Comparison of ENCODE assay signal across 30 mouse cellular contexts in genomic region chr15:100446887-100447286, GRCm38 (mm10). TPM values are rescaled to one million over a fixed set of nuclear protein-coding genes. Genes with fewer than 3 reads are reported as not detected.
DNase-seq lines count a peak whose midpoint lies in the region; ATAC-seq and TF ChIP-seq lines count a peak whose summit lies in the region.
"Had no signal": no experiment of that assay in that cellular context is flagged by ENCODE, and none has a peak within 500 bp of the region (broad histone marks: within the 10 kb centered on the region; RNA-seq: fewer than 3 reads in every experiment).

No protein-coding gene starts in this region.

- no peak overlapping the region for H3K9ac ChIP-seq in MEL (ENCODE audit: control insufficient read depth, low read depth, low read length, poor library complexity, severe bottlenecking)
- H3K9ac ChIP-seq: embryonic facial prominence, embryonic 12.5 days; embryonic facial prominence, embryonic 15.5 days; forebrain, postnatal 0 days; heart, embryonic 12.5 days; heart, embryonic 15.5 days; hindbrain, embryonic 14.5 days had no signal

- H3K79me2 ChIP-seq in MEL (ENCODE audit: control insufficient read depth, insufficient read depth, low read length, poor library complexity): no peaks in the 10 kb centered on the region

- TF ChIP-seq CTCF in MEL (IDR thresholded peaks at IDR 0.05 in 2 of 3, conservative IDR thresholded peaks at IDR 0.05 in 1 of 3; ENCODE audit: control insufficient read depth in 1 of 3, insufficient read depth in 1 of 3, low read depth in 2 of 3, low read length in 3 of 3, poor library complexity in 1 of 3, severe bottlenecking in 1 of 3): no peak

- peak; percentile 28 for DNase-seq in thymus, postnatal 0 days (ENCODE audit: low spot score)
- DNase-seq in thymus, postnatal 10 days (ENCODE audit: low spot score in 2 of 2): no peak
- peak; percentile 59 for DNase-seq in MEL (ENCODE audit: low read depth, low spot score)
- no peak for DNase-seq in thymus, postnatal 4 days
- no peak for DNase-seq in cerebellum, postnatal 25 days
- DNase-seq: adrenal gland, adult 2 months; adrenal gland, postnatal 14 days; cerebellum, adult 11 months; cerebellum, adult 2 months; cerebellum, adult 9-11 months; cerebellum, postnatal 36 days; forebrain, postnatal 0 days; gastrocnemius, adult 2 months; gastrocnemius, postnatal 14 days; heart, adult 18-20 months; heart, postnatal 10 days; heart, postnatal 36 days had no signal

- no peaks in the 10 kb centered on the region; a peak in 1 of 4 replicates for H3K27me3 ChIP-seq in MEL (ENCODE audit: control insufficient read depth in 1 of 2, insufficient read depth in 2 of 2, low read length in 2 of 2)
- H3K27me3 ChIP-seq: embryonic facial prominence, embryonic 12.5 days; embryonic facial prominence, embryonic 15.5 days; heart, embryonic 12.5 days; heart, embryonic 15.5 days had no signal

- H3K9me3 ChIP-seq in MEL (replicated peaks; ENCODE audit: insufficient read depth, low read length): no peaks in the 10 kb centered on the region
- H3K9me3 ChIP-seq: embryonic facial prominence, embryonic 12.5 days; embryonic facial prominence, embryonic 15.5 days; heart, embryonic 12.5 days; heart, embryonic 15.5 days had no signal

- no peak for TF ChIP-seq POLR2A in MEL (IDR thresholded peaks at IDR 0.05; ENCODE audit: control insufficient read depth in 1 of 2, insufficient read depth in 1 of 2, low read depth in 1 of 2, low read length in 2 of 2, poor library complexity in 1 of 2)

- no peak overlapping the region for H3K4me3 ChIP-seq in MEL (ENCODE audit: control insufficient read depth in 1 of 2, insufficient read depth in 1 of 2, low read depth in 2 of 2, low read length in 2 of 2)
- H3K4me3 ChIP-seq: embryonic facial prominence, embryonic 12.5 days; embryonic facial prominence, embryonic 15.5 days; gastrocnemius, adult 2 months; heart, embryonic 12.5 days; heart, embryonic 15.5 days had no signal

- H3K36me3 ChIP-seq in MEL (ENCODE audit: control insufficient read depth in 1 of 2, insufficient read depth in 2 of 2, low read length in 2 of 2): peaks cover 0 to 7% of the 10 kb centered on the region in 2 experiments; a peak in 2 of 4 replicates
- H3K36me3 ChIP-seq: embryonic facial prominence, embryonic 12.5 days; embryonic facial prominence, embryonic 15.5 days; heart, embryonic 12.5 days; heart, embryonic 15.5 days had no signal

- peak in 1 of 2 experiments; percentile 23; a peak in 1 of 4 replicates for TF ChIP-seq EP300 in MEL (IDR thresholded peaks at IDR 0.05; ENCODE audit: low read depth in 1 of 2, low read length in 2 of 2)

- peak; percentile 24 to 50; a peak in 2 of 4 replicates for ATAC-seq in hematopoietic stem cell, adult 5-6 weeks (replicated peaks in 1 of 2; ENCODE audit: insufficient read depth in 1 of 2, low FRiP score in 2 of 2, low TSS enrichment in 1 of 2, low read depth in 1 of 2, poor library complexity in 2 of 2, severe bottlenecking in 2 of 2)
- ATAC-seq: forebrain, embryonic 14.5 days; forebrain, postnatal 0 days; hindbrain, postnatal 0 days; inflammation-experienced regulatory T-cells, adult 6 months had no signal

- no peak overlapping the region for H3K27ac ChIP-seq in MEL (ENCODE audit: control insufficient read depth, low read depth, low read length)
- H3K27ac ChIP-seq: embryonic facial prominence, embryonic 12.5 days; embryonic facial prominence, embryonic 15.5 days; gastrocnemius, adult 2 months; heart, embryonic 15.5 days; hindbrain, embryonic 14.5 days; hindbrain, postnatal 0 days had no signal

- peaks cover 3 to 8% of the 10 kb centered on the region in 2 experiments; a peak in 2 of 4 replicates for H3K4me1 ChIP-seq in MEL (ENCODE audit: control insufficient read depth in 1 of 2, insufficient read depth in 2 of 2, low read length in 2 of 2)

- TF ChIP-seq RAD21 in MEL (IDR thresholded peaks at IDR 0.05; ENCODE audit: low read depth, low read length): no peak

TF ChIP-seq in MEL, 35 proteins besides CTCF, POLR2A, EP300 and RAD21:
- TF ChIP-seq POLR2AphosphoS2 (IDR thresholded peaks at IDR 0.05; ENCODE audit: low read length) (no peak), ETS1 (IDR thresholded peaks at IDR 0.05; ENCODE audit: low read depth, low read length) (peak; percentile 69; the same call in 1 of the 2 replicates), TBP (IDR thresholded peaks at IDR 0.05; ENCODE audit: low read depth, low read length) (no peak), ZKSCAN1 (IDR thresholded peaks at IDR 0.05; ENCODE audit: low read depth, low read length) (no peak), POLR2AphosphoS5 (IDR thresholded peaks at IDR 0.05; ENCODE audit: borderline replicate concordance, low read depth, low read length) (no peak), ZNF384 (IDR thresholded peaks at IDR 0.05; ENCODE audit: low read depth, low read length) (peak; percentile 57), TAL1 (IDR thresholded peaks at IDR 0.05; ENCODE audit: low read length) (no peak), RCOR1 (IDR thresholded peaks at IDR 0.05; ENCODE audit: low read depth, low read length) (peak; percentile 56), SIN3A (IDR thresholded peaks at IDR 0.05; ENCODE audit: low read length) (no peak), JUND (IDR thresholded peaks at IDR 0.05; ENCODE audit: low read depth, low read length) (no peak), UBTF (IDR thresholded peaks at IDR 0.05; ENCODE audit: borderline replicate concordance, insufficient read depth, low read depth, low read length) (no peak)

RNA-seq across cellular contexts. Expression of gene Letmd1, which starts 21.9 kb away (rescaled TPM):
- polyA plus RNA-seq in thymus, postnatal 0 days (2015; fragmentation: Nextera tagmentation; extraction: Ambion mirVana): 25.2 and 26.3 TPM in 2 replicates
- total RNA-seq in MEL (2012; rRNA removed): 30.1 and 38.8 TPM in 2 replicates
- polyA plus RNA-seq in MEL (2012; ENCODE audit: insufficient read depth in 1 of 2, insufficient read length in 2 of 2, low read depth in 1 of 2, low replicate concordance in 2 of 2, missing spikeins in 1 of 2): 100 to 1,000 TPM in 1 of 2 experiments, 10 to 100 TPM in 1; 64.3 to 277 TPM
- 23.2 and 26.4 TPM in 2 replicates for total RNA-seq in hematopoietic stem cell, adult 5-6 weeks (2017)

RNA-seq across cellular contexts. Expression of gene Slc11a2, which starts 22.0 kb away (rescaled TPM):
- polyA plus RNA-seq in thymus, postnatal 0 days (2015; fragmentation: Nextera tagmentation; extraction: Ambion mirVana): 23.8 and 27.3 TPM in 2 replicates
- total RNA-seq in MEL (2012; rRNA removed): 52.7 and 69.0 TPM in 2 replicates
- 100 to 1,000 TPM in 1 of 2 experiments, not detected in 1; 112 TPM for polyA plus RNA-seq in MEL (2012; ENCODE audit: insufficient read depth in 1 of 2, insufficient read length in 2 of 2, low read depth in 1 of 2, low replicate concordance in 2 of 2, missing spikeins in 1 of 2)
- total RNA-seq in hematopoietic stem cell, adult 5-6 weeks (2017): 11.6 and 16.0 TPM in 2 replicates

RNA-seq across cellular contexts. Expression of gene Gm5475, which starts 24.9 kb away (rescaled TPM):
- polyA plus RNA-seq in thymus, postnatal 0 days (2015; fragmentation: Nextera tagmentation; extraction: Ambion mirVana): 0.16 and 0.18 TPM in 2 replicates
- total RNA-seq in MEL (2012; rRNA removed): 0.15 TPM in 1 of 2 replicates, not detected in the other
- under 1 TPM in 1 of 2 experiments, not detected in 1; 0.14 TPM for polyA plus RNA-seq in MEL (2012; ENCODE audit: insufficient read depth in 1 of 2, insufficient read length in 2 of 2, low read depth in 1 of 2, low replicate concordance in 2 of 2, missing spikeins in 1 of 2)
- not detected in 2 replicates for total RNA-seq in hematopoietic stem cell, adult 5-6 weeks (2017)
- total RNA-seq: adrenal gland, adult 2 months; ES-E14; forebrain, postnatal 0 days; gastrocnemius, adult 2 months; gastrocnemius, postnatal 14 days; gastrocnemius, postnatal 4 days; heart, adult 18-20 months; heart, postnatal 10 days; heart, postnatal 36 days; hindbrain, postnatal 0 days had no signal
- polyA plus RNA-seq: cerebellum, adult 2 months; forebrain, embryonic 11.5 days; forebrain, embryonic 14.5 days; heart, embryonic 12.5 days; heart, embryonic 15.5 days; hindbrain, embryonic 11.5 days had no signal

RNA-seq across cellular contexts. Expression of gene Csrnp2, which starts 48.4 kb away (rescaled TPM):
- 6.3 and 6.6 TPM in 2 replicates for polyA plus RNA-seq in thymus, postnatal 0 days (2015; fragmentation: Nextera tagmentation; extraction: Ambion mirVana)
- total RNA-seq in MEL (2012; rRNA removed): 5.3 and 5.8 TPM in 2 replicates
- polyA plus RNA-seq in MEL (2012; ENCODE audit: insufficient read depth in 1 of 2, insufficient read length in 2 of 2, low read depth in 1 of 2, low replicate concordance in 2 of 2, missing spikeins in 1 of 2): 1 to 10 TPM in 1 of 2 experiments, not detected in 1; 4.2 TPM
- total RNA-seq in hematopoietic stem cell, adult 5-6 weeks (2017): 3.8 and 5.0 TPM in 2 replicates

Comparison
In these comparisons a context has a peak if more than half of its experiments do, and no peak if none do; other contexts are left out.
1. DNase-seq: peak in thymus, postnatal 0 days (single experiment) and MEL (single experiment); none in thymus, postnatal 10 days (0 of 2), thymus, postnatal 4 days (single experiment) and cerebellum, postnatal 25 days (0 of 2).